Mouse (Mus musculus) neural tube, embryonic 11.5 days (tissue): ENCODE results near the gene Isca2. TPM values are rescaled to one million over a fixed set of nuclear protein-coding genes. Genes with fewer than 3 reads are reported as not detected.

Experiments used
- ATAC-seq: fragments of 200-750 bp; cut with Nextera tagmentation; 2 replicates; pipeline ENCODE4 v1.8.0; 2017; ENCODE audit warnings: moderate number of reproducible peaks, mild to moderate bottlenecking, moderate TSS enrichment, moderate library complexity; ENCODE audit not compliant: insufficient read depth, low FRiP score, low TSS enrichment
- DNase-seq: peaks from one replicate; pipeline ENCODE4 v3.0.0-alpha.2; 2015; ENCODE audit warnings: low spot score
- H3K27ac ChIP-seq: fragments of 300-500 bp; sonication (generic); 2 replicates; pipeline ENCODE4 v1.5.1; 2014; ENCODE audit warnings: low read depth, mild to moderate bottlenecking, low read length
- H3K27me3 ChIP-seq: fragments of 300-500 bp; sonication (generic); 2 replicates; pipeline ENCODE4 v1.6.1; 2014; ENCODE audit warnings: mild to moderate bottlenecking, low read length, mixed read lengths; ENCODE audit not compliant: control insufficient read depth, insufficient read depth
- H3K36me3 ChIP-seq: fragments of 300-500 bp; sonication (generic); 2 replicates; pipeline ENCODE4 v1.6.1; 2014; ENCODE audit warnings: mild to moderate bottlenecking, low read length, moderate library complexity, mixed read lengths; ENCODE audit not compliant: control insufficient read depth, insufficient read depth
- H3K4me1 ChIP-seq: fragments of 300-500 bp; sonication (generic); 2 replicates; pipeline ENCODE4 v1.6.1; 2014; ENCODE audit warnings: low read length, mixed read lengths; ENCODE audit not compliant: control insufficient read depth, insufficient read depth
- H3K4me2 ChIP-seq: fragments of 300-500 bp; sonication (generic); 2 replicates; pipeline ENCODE4 v1.6.1; 2014; ENCODE audit warnings: low read depth, mild to moderate bottlenecking, moderate library complexity
- H3K4me3 ChIP-seq: fragments of 300-500 bp; sonication (generic); 2 replicates; pipeline ENCODE4 v1.5.1; 2014; ENCODE audit warnings: low read depth, low read length
- H3K9ac ChIP-seq: fragments of 300-500 bp; sonication (generic); 2 replicates; pipeline ENCODE4 v1.6.1; 2014; ENCODE audit warnings: mild to moderate bottlenecking, low read length
- H3K9me3 ChIP-seq: fragments of 300-500 bp; sonication (generic); 2 replicates; pipeline ENCODE4 v1.6.1; 2016; ENCODE audit warnings: low read length; ENCODE audit not compliant: control insufficient read depth
- WGBS: fragments of 180-500 bp; shearing (Covaris S2); extraction: QIAGEN DNeasy Blood & Tissue Kit; methylation state at CpG from one replicate; pipeline ENCODE4 v1.1.7; 2014; 5-methylcytosine and 5-hydroxymethylcytosine counted together
- polyA plus RNA-seq: library from polyadenylated mRNA; unstranded; fragments of >200 nt; fragmentation: Nextera tagmentation; extraction: Ambion mirVana; gene quantifications from 2 replicates; pipeline ENCODE4 v1.2.1, GENCODE M21; 2014

Isca2 gene
- polyA plus RNA-seq, 1 experiment from 2014 or later: 156 TPM

DNA sequence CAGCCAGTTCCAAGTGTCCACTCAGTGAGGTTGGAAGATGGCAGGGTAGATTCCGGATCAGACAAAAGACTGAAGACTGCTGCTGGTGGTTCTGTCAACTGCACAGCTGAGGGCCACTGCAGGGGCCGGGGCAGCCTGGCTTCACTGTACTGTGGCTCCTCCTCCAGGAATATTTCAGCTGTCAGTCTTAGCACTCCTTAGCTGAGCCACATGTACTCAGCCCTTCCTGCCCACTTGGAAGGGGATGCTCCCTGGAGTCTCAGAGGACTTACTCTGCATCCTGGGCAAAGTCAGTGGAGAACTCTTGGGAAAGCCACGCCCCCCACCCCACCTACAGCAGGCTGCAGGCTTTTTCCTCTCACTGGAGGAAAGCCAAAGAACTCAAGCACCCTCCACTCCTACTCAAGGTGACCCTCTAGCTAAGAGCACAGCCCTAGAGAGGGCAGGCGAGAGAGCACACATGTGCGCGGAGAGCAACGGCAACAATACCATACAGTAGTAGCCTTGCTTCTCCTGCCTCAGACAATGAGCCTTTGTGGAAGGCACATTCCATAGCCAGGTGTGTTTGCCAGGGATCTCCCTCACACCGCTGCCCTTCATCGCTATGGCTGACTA is 32.3 kb downstream of the Isca2 start:
- no peak for ATAC-seq
- H3K4me2 ChIP-seq: no peak overlapping the region
- no peaks in the 10 kb centered on the region for H3K27me3 ChIP-seq
- H3K4me3 ChIP-seq: no peak overlapping the region
- 79% methylated on average over 9 of the region's 9 CpGs for WGBS
- H3K9me3 ChIP-seq: no peaks in the 10 kb centered on the region
- DNase-seq: no peak
- no peak overlapping the region for H3K9ac ChIP-seq
- no peaks in the 10 kb centered on the region for H3K4me1 ChIP-seq
- H3K36me3 ChIP-seq: no peaks in the 10 kb centered on the region
- no peak overlapping the region for H3K27ac ChIP-seq

DNA sequence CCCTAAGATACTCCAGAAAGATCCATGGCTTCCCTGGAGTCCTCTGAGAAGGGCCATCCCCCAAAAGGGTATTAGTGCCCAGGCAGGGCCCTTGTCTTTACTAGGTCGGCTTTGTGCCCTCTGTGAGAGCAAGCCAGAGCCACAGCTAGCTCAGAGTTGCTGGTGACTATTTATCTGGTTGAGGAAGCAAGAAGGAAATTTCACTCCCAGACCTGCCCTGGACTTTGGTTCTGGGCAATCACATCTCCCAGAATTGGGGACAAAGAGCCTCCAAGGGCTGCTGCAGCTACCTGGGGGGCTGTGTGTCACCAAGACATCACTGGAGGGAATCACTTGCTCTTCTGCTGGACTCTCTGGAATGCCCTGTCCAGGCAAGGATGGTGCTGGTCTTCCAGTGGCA is 33.0 kb downstream of the Isca2 start:
- Histone ChIP-seq H3K9me3 (no peaks in the 10 kb centered on the region), H3K9ac (no peak overlapping the region), H3K27me3 (no peaks in the 10 kb centered on the region), H3K27ac (no peak overlapping the region), H3K4me2 (no peak overlapping the region), H3K4me1 (no peaks in the 10 kb centered on the region), H3K4me3 (no peak overlapping the region), H3K36me3 (no peaks in the 10 kb centered on the region)
- ATAC-seq: no peak
- DNase-seq: no peak
- 79% methylated on average over 1 of the region's 1 CpGs for WGBS

DNA sequence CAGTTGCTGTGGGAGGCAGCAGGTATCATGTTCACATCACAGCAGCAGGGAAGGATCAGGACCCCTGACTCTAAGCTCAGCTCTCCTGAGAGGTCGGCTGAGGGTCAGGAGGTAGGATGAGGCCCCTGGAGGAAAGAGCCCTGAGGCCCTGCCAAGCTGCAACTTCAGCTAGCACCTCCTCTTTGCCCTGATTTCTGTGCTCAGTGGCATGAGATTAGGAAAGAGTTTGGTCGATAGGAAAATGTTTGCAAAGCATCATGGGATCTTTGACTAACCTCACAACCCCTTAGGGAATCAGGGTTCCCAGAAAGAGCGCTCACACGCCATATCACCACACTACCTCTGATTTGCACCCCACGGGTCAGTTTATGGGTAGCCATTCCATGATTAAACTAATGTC is 33.7 kb downstream of the Isca2 start:
- Histone ChIP-seq H3K4me1 (no peaks in the 10 kb centered on the region), H3K36me3 (no peaks in the 10 kb centered on the region), H3K9ac (no peak overlapping the region), H3K9me3 (no peaks in the 10 kb centered on the region), H3K27ac (no peak overlapping the region), H3K4me3 (no peak overlapping the region), H3K27me3 (no peaks in the 10 kb centered on the region), H3K4me2 (no peak overlapping the region)
- no peak for ATAC-seq
- 68% methylated on average over 5 of the region's 5 CpGs for WGBS
- no peak for DNase-seq

DNA sequence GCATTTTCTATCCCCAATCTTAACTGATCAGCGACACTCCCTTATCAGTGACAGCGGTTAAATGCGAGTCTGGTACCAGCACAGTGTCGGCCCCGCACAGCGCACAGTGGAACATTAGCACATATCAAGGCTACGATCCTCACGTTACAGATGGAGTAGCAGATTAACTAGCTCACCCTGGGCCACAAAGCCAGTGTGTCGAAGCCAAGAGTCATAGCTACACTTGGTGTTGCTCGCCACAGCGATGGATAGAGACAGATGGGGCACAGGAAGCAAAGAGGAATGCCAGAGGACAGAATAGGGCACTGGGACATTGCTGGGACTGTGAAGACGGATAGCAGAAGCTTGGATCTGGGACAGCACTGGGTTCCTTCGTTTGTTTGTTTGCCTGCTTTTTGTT is 34.3 kb downstream of the Isca2 start:
- ATAC-seq: no peak
- 86% methylated on average over 13 of the region's 13 CpGs for WGBS
- H3K4me1 ChIP-seq: no peaks in the 10 kb centered on the region

DNA sequence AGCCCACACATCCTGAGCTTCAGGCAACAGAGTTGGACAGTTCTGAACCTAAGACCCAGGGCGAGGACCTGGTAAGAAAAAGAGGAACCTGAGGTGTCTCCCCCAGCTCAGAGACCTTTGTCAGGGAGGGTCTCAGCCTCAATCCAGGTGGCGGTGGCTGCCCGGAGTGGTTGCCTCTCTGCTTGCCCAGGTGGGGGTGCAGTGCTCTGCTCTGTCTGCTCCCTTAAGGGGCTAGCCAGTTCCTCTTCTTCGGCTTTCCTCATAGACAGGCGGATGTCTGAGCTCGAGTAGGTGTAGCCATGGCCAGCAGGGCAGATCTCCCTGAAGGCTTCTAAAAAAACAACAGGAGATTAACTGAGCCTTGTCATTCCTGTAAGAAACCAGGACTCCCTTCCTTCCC is 36.0 kb downstream of the Isca2 start:
- Histone ChIP-seq H3K27me3 (no peaks in the 10 kb centered on the region), H3K9ac (no peak overlapping the region), H3K4me3 (no peak overlapping the region), H3K4me1 (no peaks in the 10 kb centered on the region), H3K27ac (no peak overlapping the region), H3K4me2 (no peak overlapping the region), H3K36me3 (no peaks in the 10 kb centered on the region), H3K9me3 (no peaks in the 10 kb centered on the region)
- 80% methylated on average over 6 of the region's 6 CpGs for WGBS
- ATAC-seq (no peak), DNase-seq (no peak)

More for the DNA sequence above, 34.3 kb downstream of the Isca2 start:
- H3K9me3 ChIP-seq: no peaks in the 10 kb centered on the region
- H3K27ac ChIP-seq: no peak overlapping the region
- H3K4me2 ChIP-seq: no peak overlapping the region
- DNase-seq: no peak
- H3K36me3 ChIP-seq: no peaks in the 10 kb centered on the region
- no peaks in the 10 kb centered on the region for H3K27me3 ChIP-seq
- no peak overlapping the region for H3K4me3 ChIP-seq
- no peak overlapping the region for H3K9ac ChIP-seq

DNA sequence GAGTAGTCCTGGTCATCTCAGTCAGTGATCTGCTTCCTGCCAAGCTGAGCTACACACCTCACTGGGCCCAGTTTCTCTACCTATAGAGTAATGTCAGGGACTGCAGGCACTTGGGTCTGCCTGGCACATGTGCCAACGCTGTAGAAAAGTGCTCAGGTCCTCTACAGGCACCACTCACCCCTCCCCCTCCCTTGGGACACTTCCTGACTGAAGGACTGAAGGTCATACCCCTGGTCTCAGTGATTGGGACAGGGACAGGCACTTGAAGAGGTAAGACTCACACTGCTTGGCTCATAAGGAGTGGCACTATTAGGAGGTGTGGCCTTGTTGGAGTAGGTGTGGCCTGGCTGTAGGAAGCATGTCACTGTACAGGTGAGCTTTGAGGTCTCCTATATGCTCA is 37.8 kb downstream of the Isca2 start:
- whole genome bisulfite sequencing: 76% methylated on average over 1 of the region's 1 CpGs
- H3K4me3 ChIP-seq: no peak overlapping the region
- ATAC-seq (no peak), DNase-seq (no peak)
- H3K27ac ChIP-seq: no peak overlapping the region
- H3K4me1 ChIP-seq: no peaks in the 10 kb centered on the region
- no peaks in the 10 kb centered on the region for H3K27me3 ChIP-seq
- H3K9me3 ChIP-seq: no peaks in the 10 kb centered on the region
- H3K9ac ChIP-seq: no peak overlapping the region
- no peak overlapping the region for H3K4me2 ChIP-seq
- no peaks in the 10 kb centered on the region for H3K36me3 ChIP-seq

DNA sequence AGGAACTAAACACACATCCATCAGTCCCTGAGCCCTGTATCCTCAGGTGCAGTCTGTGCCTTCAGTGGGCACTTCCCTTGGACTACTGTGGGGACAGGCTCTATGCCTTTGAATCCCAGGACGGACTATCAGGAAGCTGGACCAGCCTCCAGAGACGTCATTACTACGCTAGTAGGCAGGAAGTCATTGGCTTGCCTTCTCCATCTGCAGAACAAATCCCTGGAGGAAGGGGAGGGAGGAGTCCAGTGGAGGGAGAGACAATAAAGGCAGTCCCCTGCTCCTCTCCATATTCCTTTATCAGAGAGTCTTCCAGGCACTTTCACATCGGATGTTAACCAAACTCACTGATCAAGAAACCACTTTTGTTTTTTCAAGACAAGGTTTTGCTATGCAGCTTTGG is 38.5 kb downstream of the Isca2 start:
- no peak overlapping the region for H3K4me2 ChIP-seq
- H3K4me3 ChIP-seq: no peak overlapping the region
- no peak for ATAC-seq
- 45% methylated on average over 4 of the region's 4 CpGs for WGBS
- H3K27ac ChIP-seq: no peak overlapping the region
- DNase-seq: no peak
- no peaks in the 10 kb centered on the region for H3K9me3 ChIP-seq
- no peaks in the 10 kb centered on the region for H3K4me1 ChIP-seq
- H3K9ac ChIP-seq: no peak overlapping the region
- H3K36me3 ChIP-seq: no peaks in the 10 kb centered on the region
- no peaks in the 10 kb centered on the region for H3K27me3 ChIP-seq

DNA sequence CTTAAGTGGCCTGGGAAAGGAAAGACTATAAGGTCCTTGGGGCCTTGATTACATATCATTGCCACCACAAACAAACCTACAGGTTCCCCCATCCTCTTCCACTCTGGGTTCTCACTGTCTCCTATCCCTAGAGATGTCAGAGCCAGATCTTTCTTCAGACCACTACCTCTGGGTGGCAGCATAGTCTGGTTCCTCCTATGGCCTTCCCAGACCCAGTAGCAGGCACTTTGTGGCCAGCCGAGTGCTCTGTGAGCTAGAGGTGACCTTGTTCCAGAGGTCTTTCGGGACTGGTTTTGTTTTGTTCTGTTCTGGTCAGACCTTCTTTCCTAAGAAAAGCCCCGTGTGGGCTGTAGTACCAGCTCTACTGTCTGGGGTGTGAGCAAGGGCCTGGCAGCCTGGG is 39.0 kb downstream of the Isca2 start:
- 52% methylated on average over 3 of the region's 3 CpGs for WGBS
- Histone ChIP-seq H3K27ac (no peak overlapping the region), H3K4me3 (no peak overlapping the region), H3K4me1 (no peaks in the 10 kb centered on the region), H3K36me3 (no peaks in the 10 kb centered on the region), H3K9ac (no peak overlapping the region), H3K9me3 (no peaks in the 10 kb centered on the region), H3K27me3 (no peaks in the 10 kb centered on the region), H3K4me2 (no peak overlapping the region)
- DNase-seq: no peak
- ATAC-seq: no peak

DNA sequence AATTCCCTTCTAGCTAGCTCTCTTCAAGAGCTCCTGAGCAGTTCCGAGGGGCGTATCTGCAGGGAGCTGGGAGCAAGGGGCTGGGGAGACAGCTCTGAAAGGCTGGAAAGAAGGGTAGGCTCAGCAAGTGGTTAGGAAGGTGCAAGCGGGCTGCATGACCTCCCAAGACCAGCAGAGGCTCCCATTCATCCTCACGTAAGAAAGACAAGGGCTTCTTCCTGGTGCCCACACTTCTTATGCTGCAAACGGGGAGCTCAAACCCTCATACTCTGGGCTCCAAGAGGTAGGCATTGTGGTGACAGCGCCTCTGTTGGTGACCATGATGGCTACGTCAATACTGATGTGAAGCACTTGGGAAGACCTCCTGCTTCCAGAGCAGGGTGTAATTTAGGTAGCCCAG is 40.7 kb downstream of the Isca2 start:
- no peaks in the 10 kb centered on the region for H3K4me1 ChIP-seq
- H3K4me2 ChIP-seq: no peak overlapping the region
- no peaks in the 10 kb centered on the region for H3K36me3 ChIP-seq
- no peak for ATAC-seq
- no peak for DNase-seq
- H3K9me3 ChIP-seq: no peaks in the 10 kb centered on the region
- no peaks in the 10 kb centered on the region for H3K27me3 ChIP-seq
- no peak overlapping the region for H3K9ac ChIP-seq
- H3K4me3 ChIP-seq: no peak overlapping the region
- 49% methylated on average over 7 of the region's 7 CpGs for WGBS
- no peak overlapping the region for H3K27ac ChIP-seq
